ENCODE assay signal across 19 mouse cellular contexts in the genomic region with DNA sequence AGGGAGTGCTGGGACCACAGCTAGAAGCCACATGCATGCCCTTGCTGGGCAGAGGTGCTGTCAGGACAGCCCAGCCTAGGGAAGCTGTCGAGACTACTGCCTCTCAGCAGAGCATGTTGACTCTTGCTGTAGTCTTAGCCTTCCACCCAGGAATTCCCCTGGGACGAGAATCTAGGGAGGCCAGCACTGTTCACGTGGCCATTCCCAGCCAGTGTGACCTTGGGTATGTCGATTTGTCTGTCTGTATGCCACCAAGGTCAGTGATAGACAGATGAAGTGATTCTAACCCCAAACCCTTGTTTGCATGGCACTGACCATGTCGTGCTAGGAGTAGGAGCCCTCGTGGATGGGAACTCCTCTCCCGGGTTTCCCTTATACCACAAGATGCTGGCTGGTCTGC. TPM values are rescaled to one million over a fixed set of nuclear protein-coding genes. Genes with fewer than 3 reads are reported as not detected.
DNase-seq lines count a peak whose midpoint lies in the region; ATAC-seq and TF ChIP-seq lines count a peak whose summit lies in the region.
"Had no signal": no experiment of that assay in that cellular context is flagged by ENCODE, and none has a peak within 500 bp of the region (broad histone marks: within the 10 kb centered on the region; RNA-seq: fewer than 3 reads in every experiment).

No protein-coding gene starts in this region.

- ATAC-seq in forebrain, embryonic 12.5 days (ENCODE audit: low FRiP score): no peak
- ATAC-seq in forebrain, embryonic 11.5 days (replicated peaks; ENCODE audit: low FRiP score): no peak
- ATAC-seq in forebrain, embryonic 16.5 days: no peak
- no peak for ATAC-seq in forebrain, embryonic 14.5 days

- 85% methylated on average over 7 of the region's 7 CpGs for WGBS in forebrain, embryonic 12.5 days
- WGBS in forebrain, embryonic 11.5 days: 85% methylated on average over 7 of the region's 7 CpGs
- 81% methylated on average over 7 of the region's 7 CpGs for WGBS in forebrain, embryonic 16.5 days
- 84% methylated on average over 7 of the region's 7 CpGs for WGBS in forebrain, embryonic 14.5 days

- H3K4me1 ChIP-seq in forebrain, embryonic 12.5 days: peaks cover 76% of the 10 kb centered on the region
- H3K4me1 ChIP-seq in forebrain, embryonic 11.5 days (replicated peaks; ENCODE audit: control insufficient read depth, insufficient read depth, low read length): peaks cover 22% of the 10 kb centered on the region
- peaks cover 62% of the 10 kb centered on the region for H3K4me1 ChIP-seq in forebrain, embryonic 16.5 days (replicated peaks; ENCODE audit: control insufficient read depth, insufficient read depth, low read length)
- peaks cover 33% of the 10 kb centered on the region for H3K4me1 ChIP-seq in forebrain, embryonic 14.5 days (ENCODE audit: control insufficient read depth, insufficient read depth, low read length)

- no peak overlapping the region for H3K27ac ChIP-seq in forebrain, embryonic 12.5 days
- no peak overlapping the region for H3K27ac ChIP-seq in forebrain, embryonic 11.5 days (ENCODE audit: low read depth, low read length)
- 0 out of 2 replicates have a peak overlapping the region, but pooled peaks have one; percentile 5 for H3K27ac ChIP-seq in forebrain, embryonic 16.5 days (ENCODE audit: low read length)
- no peak overlapping the region for H3K27ac ChIP-seq in forebrain, embryonic 14.5 days (ENCODE audit: low read depth, low read length)
- H3K27ac ChIP-seq: embryonic facial prominence, embryonic 13.5 days; embryonic facial prominence, embryonic 15.5 days; forebrain, embryonic 10.5 days had no signal

- 0 out of 2 replicates have a peak overlapping the region, but pooled peaks have one; percentile 7 for H3K9ac ChIP-seq in forebrain, embryonic 12.5 days
- no peak overlapping the region for H3K9ac ChIP-seq in forebrain, embryonic 11.5 days (ENCODE audit: low read length)
- no peak overlapping the region for H3K9ac ChIP-seq in forebrain, embryonic 16.5 days (replicated peaks; ENCODE audit: low read depth, low read length)
- no peak overlapping the region; the same call in 1 of the 2 replicates for H3K9ac ChIP-seq in forebrain, embryonic 14.5 days (ENCODE audit: low read length)
- H3K9ac ChIP-seq: embryonic facial prominence, embryonic 13.5 days; embryonic facial prominence, embryonic 15.5 days had no signal

- no peak overlapping the region for H3K4me3 ChIP-seq in forebrain, embryonic 12.5 days (replicated peaks)
- H3K4me3 ChIP-seq in forebrain, embryonic 11.5 days (ENCODE audit: low read depth, low read length): no peak overlapping the region
- H3K4me3 ChIP-seq in forebrain, embryonic 16.5 days (replicated peaks; ENCODE audit: low read length): no peak overlapping the region
- no peak overlapping the region for H3K4me3 ChIP-seq in forebrain, embryonic 14.5 days (ENCODE audit: low read depth, low read length)
- H3K4me3 ChIP-seq in myocyte: no peak overlapping the region
- H3K4me3 ChIP-seq: embryonic facial prominence, embryonic 13.5 days; embryonic facial prominence, embryonic 15.5 days; erythroblast, embryonic 14.5 days; forebrain, embryonic 10.5 days had no signal

- no peak for TF ChIP-seq POLR2A in myocyte (IDR thresholded peaks at IDR 0.05; ENCODE audit: insufficient read length, low read depth)

- peaks cover 99% of the 10 kb centered on the region for H3K79me2 ChIP-seq in myocyte (ENCODE audit: control insufficient read depth, insufficient read depth)

- H3K4me2 ChIP-seq in forebrain, embryonic 12.5 days: no peak overlapping the region
- no peak overlapping the region for H3K4me2 ChIP-seq in forebrain, embryonic 11.5 days (ENCODE audit: low read depth, low read length, severe bottlenecking)
- no peak overlapping the region for H3K4me2 ChIP-seq in forebrain, embryonic 16.5 days (ENCODE audit: low read length)
- H3K4me2 ChIP-seq in forebrain, embryonic 14.5 days (ENCODE audit: low read length): no peak overlapping the region
- no peak overlapping the region for H3K4me2 ChIP-seq in myocyte (ENCODE audit: low read depth)
- H3K4me2 ChIP-seq: embryonic facial prominence, embryonic 13.5 days; embryonic facial prominence, embryonic 15.5 days had no signal

- DNase-seq in forebrain, embryonic 11.5 days (ENCODE audit: low spot score): no peak
- no peak for DNase-seq in forebrain, embryonic 14.5 days (ENCODE audit: low spot score)
- no peak for DNase-seq in spleen, adult 18-20 months
- DNase-seq: adrenal gland, postnatal 10 days; adrenal gland, postnatal 25 days; cerebellum, adult 11 months; cerebellum, adult 18-20 months; cerebellum, adult 8-10 months; cerebellum, adult 9-11 months; cerebellum, postnatal 14 days; cerebellum, postnatal 36 days; embryo, embryonic 11 days had no signal

- H3K36me3 ChIP-seq in forebrain, embryonic 12.5 days (replicated peaks): peaks cover 46% of the 10 kb centered on the region
- H3K36me3 ChIP-seq in forebrain, embryonic 11.5 days (ENCODE audit: control insufficient read depth, insufficient read depth, low read length): no peaks in the 10 kb centered on the region; the same call in none of the 2 replicates
- no peaks in the 10 kb centered on the region for H3K36me3 ChIP-seq in forebrain, embryonic 16.5 days (ENCODE audit: control insufficient read depth, insufficient read depth)
- peaks cover 24% of the 10 kb centered on the region for H3K36me3 ChIP-seq in forebrain, embryonic 14.5 days (ENCODE audit: control insufficient read depth, insufficient read depth, low read length)
- H3K36me3 ChIP-seq in myocyte (ENCODE audit: control insufficient read depth, insufficient read depth): peaks cover 7% of the 10 kb centered on the region
- H3K36me3 ChIP-seq: embryonic facial prominence, embryonic 15.5 days had no signal

- no peak overlapping the region for H3ac ChIP-seq in myocyte (ENCODE audit: control insufficient read depth, insufficient read length)

- H3K27me3 ChIP-seq in forebrain, embryonic 12.5 days: no peaks in the 10 kb centered on the region
- H3K27me3 ChIP-seq in forebrain, embryonic 11.5 days (ENCODE audit: control insufficient read depth, insufficient read depth, low read length): no peaks in the 10 kb centered on the region
- H3K27me3 ChIP-seq in forebrain, embryonic 16.5 days (replicated peaks; ENCODE audit: control insufficient read depth, insufficient read depth, low read length): no peaks in the 10 kb centered on the region
- H3K27me3 ChIP-seq in forebrain, embryonic 14.5 days (replicated peaks; ENCODE audit: control insufficient read depth, insufficient read depth, low read length): no peaks in the 10 kb centered on the region
- no peaks in the 10 kb centered on the region for H3K27me3 ChIP-seq in myocyte (ENCODE audit: control insufficient read depth, insufficient read depth, insufficient read length)
- H3K27me3 ChIP-seq: embryonic facial prominence, embryonic 13.5 days; embryonic facial prominence, embryonic 15.5 days had no signal

- H3K9me3 ChIP-seq in forebrain, embryonic 12.5 days: no peaks in the 10 kb centered on the region
- no peaks in the 10 kb centered on the region for H3K9me3 ChIP-seq in forebrain, embryonic 11.5 days (ENCODE audit: control insufficient read depth, low read length)
- no peaks in the 10 kb centered on the region for H3K9me3 ChIP-seq in forebrain, embryonic 16.5 days (ENCODE audit: control insufficient read depth, low read length)
- H3K9me3 ChIP-seq in forebrain, embryonic 14.5 days (replicated peaks; ENCODE audit: control insufficient read depth, low read length): no peaks in the 10 kb centered on the region
- H3K9me3 ChIP-seq: embryonic facial prominence, embryonic 13.5 days; embryonic facial prominence, embryonic 15.5 days; forebrain, embryonic 10.5 days had no signal

TF ChIP-seq in myocyte, 11 proteins besides CTCF, POLR2A, EP300 and RAD21:
- no peak for TF ChIP-seq TCF12 (IDR thresholded peaks at IDR 0.05; ENCODE audit: insufficient read depth, poor library complexity, severe bottlenecking)
- no peak for TF ChIP-seq USF1 (IDR thresholded peaks at IDR 0.05; ENCODE audit: low read depth)
- no peak for TF ChIP-seq MYOG (IDR thresholded peaks at IDR 0.05; ENCODE audit: control insufficient read depth in 1 of 3, insufficient read depth in 1 of 3, insufficient read length in 2 of 3, low read depth in 2 of 3)
- no peak for TF ChIP-seq TCF3 (IDR thresholded peaks at IDR 0.05; ENCODE audit: insufficient read length, low read depth)
- TF ChIP-seq SRF (IDR thresholded peaks at IDR 0.05; ENCODE audit: control insufficient read depth, insufficient read length, low read depth): no peak
- TF ChIP-seq POLR2AphosphoS2 (IDR thresholded peaks at IDR 0.05; ENCODE audit: insufficient read length, low read depth): peak; percentile 56
- TF ChIP-seq CEBPB (IDR thresholded peaks at IDR 0.05; ENCODE audit: insufficient read depth, poor library complexity, severe bottlenecking): no peak
- TF ChIP-seq MYOD1 (IDR thresholded peaks at IDR 0.05; ENCODE audit: control insufficient read depth in 1 of 3, insufficient read length in 2 of 3, low read depth in 2 of 3): no peak
TF ChIP-seq in myocyte: peak in this region for 1.

RNA-seq across cellular contexts. Expression of gene Gpc1, which starts 14.4 kb away (rescaled TPM):
- polyA plus RNA-seq in forebrain, embryonic 12.5 days (2016; fragmentation: Nextera tagmentation; extraction: Ambion mirVana): 124 and 160 TPM in 2 replicates
- 139 and 154 TPM in 2 replicates for polyA plus RNA-seq in forebrain, embryonic 11.5 days (2014; fragmentation: Nextera tagmentation; extraction: Ambion mirVana)
- polyA plus RNA-seq in forebrain, embryonic 16.5 days (2015; fragmentation: Nextera tagmentation; extraction: Ambion mirVana): 70.4 and 72.7 TPM in 2 replicates
- 58.4 and 66.8 TPM in 2 replicates for polyA plus RNA-seq in forebrain, embryonic 14.5 days (2014; fragmentation: Nextera tagmentation; extraction: Ambion mirVana)
- 930 TPM for polyA plus RNA-seq in myocyte (2012; fragmentation: generic; extraction: Trizol)

RNA-seq across cellular contexts. Expression of gene Ankmy1, which starts 56.8 kb away (rescaled TPM):
- 0.81 and 1.1 TPM in 2 replicates for polyA plus RNA-seq in forebrain, embryonic 12.5 days (2016; fragmentation: Nextera tagmentation; extraction: Ambion mirVana)
- 1.5 and 1.8 TPM in 2 replicates for polyA plus RNA-seq in forebrain, embryonic 11.5 days (2014; fragmentation: Nextera tagmentation; extraction: Ambion mirVana)
- polyA plus RNA-seq in forebrain, embryonic 16.5 days (2015; fragmentation: Nextera tagmentation; extraction: Ambion mirVana): 0.71 and 1.1 TPM in 2 replicates
- 1.5 and 2.4 TPM in 2 replicates for polyA plus RNA-seq in forebrain, embryonic 14.5 days (2014; fragmentation: Nextera tagmentation; extraction: Ambion mirVana)
- 2.4 TPM for polyA plus RNA-seq in myocyte (2012; fragmentation: generic; extraction: Trizol)
- polyA plus RNA-seq: erythroblast, embryonic 14.5 days had no signal
